Mouse (Mus musculus) A20 (cell line): ENCODE measurements at regions not wholly inside any gene's neighbourhood (a gene's known extent, or its start where the extent isn't known, plus 50 kb on each side); places are given as distances from the start of the nearest gene placed in this dataset.

ENCODE experiments used
- DNase-seq: peaks from one replicate; pipeline ENCODE4 v3.0.0-alpha.2; 2011; ENCODE audit warnings: low read depth, low spot score

DNA sequence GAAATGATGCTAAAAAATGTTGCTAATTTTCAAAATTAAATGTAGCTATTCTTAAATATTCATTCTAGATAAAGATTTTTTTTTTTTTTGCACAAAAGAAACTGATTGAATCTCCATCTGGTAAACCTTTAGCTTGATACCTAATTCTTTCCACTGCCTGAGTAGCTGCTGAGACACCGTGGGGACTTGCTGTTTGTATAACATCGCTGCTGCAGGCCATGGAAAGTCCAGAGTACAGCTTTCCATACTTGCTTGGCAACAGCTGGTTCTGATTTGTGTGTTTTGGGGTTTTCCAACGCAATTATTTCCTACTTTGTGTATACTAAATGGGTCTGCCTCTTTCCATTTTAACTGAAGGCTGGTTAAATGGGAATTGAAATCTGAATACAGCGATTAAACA is 689.7 kb downstream of the Hdgfl1 start:
- no peak for DNase-seq

DNA sequence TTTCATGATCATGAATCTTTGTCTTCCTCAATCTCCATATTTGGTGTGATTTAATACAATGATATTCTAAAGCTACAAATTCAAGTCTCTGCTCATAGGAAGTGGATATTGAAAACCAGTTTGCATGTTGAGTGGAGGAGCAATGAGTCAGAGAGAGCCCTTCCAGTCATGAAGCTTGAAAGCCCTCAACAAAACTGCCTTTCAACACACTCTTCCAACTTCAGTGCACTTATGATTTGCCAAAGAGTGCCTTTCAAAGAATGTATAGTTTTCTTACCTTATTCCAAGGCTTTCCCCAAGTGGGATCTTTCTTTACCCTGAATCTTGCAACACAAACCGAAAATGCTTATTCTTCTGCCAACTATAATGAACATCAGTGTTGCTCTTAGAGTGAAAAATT is 690.6 kb downstream of the Hdgfl1 start:
- DNase-seq, result no peak

DNA sequence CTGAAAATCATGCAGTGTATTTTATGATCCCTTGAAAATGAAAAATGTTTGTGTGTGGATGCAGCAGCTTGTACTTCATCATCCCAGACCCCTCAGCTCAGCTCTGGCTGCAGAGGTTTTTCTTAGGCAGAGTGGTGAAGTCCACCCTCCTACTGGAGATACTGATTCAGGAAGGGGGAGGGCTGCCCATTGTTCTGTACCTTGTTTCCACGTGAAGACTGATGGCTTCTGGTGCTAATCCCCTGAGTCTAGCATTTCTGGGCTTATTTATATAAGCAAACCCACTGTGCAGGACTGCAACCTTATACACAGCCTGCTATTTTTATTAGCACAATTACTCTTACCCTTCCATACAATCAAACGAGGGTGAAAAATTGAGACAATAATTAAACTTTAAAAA is 708.6 kb downstream of the Hdgfl1 start:
- no peak for DNase-seq

DNA sequence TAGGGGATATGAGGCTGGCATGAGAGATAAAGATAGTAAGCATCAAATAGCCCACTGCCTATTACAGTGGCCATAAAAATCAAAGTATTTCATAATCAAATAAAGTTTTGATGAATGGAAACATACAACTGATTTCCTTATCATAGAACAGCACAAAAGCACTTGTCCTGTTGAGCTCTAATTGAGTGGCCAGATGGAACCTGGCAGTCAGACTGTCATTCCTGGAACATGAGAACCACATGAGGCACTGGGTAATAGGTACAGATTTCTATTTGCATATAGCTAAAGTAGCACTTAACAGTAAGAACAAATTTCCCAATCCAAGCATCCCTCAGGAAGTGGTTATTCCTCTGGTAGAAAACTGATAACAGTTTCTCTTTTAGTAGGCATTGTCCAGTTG is 732.3 kb downstream of the Hdgfl1 start:
- no peak for DNase-seq

DNA sequence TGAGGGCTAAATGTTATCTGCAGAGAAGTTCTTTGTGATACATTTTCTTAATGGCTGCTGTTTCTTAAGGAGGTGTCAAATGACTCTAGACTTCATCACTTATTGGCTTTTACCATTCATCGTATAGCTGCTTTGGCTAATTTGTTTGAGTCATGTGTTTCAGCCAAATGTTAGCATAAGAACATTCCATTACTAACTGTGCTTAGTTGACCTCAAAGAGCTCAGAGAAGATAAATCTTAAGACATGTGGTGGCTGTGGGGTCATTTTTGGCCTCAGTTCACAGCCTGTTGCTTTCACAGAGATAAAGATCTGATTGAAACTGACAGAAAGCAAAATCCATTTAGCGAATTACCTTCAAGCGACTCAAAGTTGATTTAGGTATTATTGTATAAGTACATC is 743.6 kb downstream of the Hdgfl1 start:
- no peak for DNase-seq

DNA sequence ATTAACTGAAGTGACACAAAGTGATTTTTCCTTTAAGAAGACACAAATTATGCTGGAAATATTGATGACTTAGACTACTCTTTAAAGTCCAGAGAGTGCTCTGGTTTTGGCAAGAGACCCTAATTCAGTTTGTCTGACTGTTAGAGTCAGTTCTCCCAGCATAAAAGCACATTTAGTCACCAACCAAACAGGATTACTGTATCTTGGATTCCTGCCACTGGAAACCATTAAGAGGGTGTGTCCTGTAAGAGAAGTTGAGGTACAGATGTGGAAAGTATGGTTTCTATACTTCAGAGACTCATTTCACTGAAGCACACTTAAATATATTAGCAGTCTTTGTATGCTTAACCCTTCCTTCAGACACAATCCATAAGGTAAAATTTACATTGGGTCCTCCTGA is 745.3 kb downstream of the Hdgfl1 start:
- DNase-seq, result no peak

DNA sequence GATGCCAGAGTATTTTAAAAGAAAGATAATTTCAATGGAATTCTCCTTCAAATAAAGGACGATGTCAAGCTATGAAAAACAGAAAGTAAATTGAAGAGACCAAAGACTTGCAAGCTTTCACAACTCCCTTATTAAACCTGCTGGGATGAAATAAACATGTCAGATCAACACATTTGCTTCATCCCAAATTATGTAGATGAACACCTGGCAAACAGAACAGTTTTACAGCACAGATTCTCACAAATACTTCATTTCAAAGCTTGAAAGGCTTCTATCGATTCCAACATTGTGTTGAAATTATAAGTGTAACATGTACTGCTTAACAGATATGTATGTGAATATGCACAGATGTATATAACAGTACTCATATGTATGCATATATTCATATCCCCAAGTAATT is 749.5 kb downstream of the Hdgfl1 start:
- DNase-seq, result no peak

DNA sequence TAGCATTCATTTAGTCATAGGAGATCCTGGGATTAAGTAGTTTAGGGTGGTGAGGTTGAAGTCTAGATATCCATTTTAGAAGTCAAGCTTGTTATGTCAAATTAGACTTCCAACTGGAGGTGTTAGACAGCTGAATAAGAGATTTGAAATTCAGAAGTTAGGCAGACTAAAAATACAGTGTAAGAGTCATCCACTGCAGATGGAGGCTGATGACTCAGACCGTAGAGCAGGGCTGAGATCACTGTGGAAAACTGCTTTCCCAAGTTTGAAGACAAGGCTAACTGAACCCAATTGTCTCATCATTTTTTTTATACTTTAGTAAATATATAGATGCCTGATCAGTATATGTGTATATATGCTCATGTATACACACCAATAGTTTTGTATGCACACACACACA is 738.8 kb upstream of the Nrsn1 start:
- DNase-seq, result no peak

DNA sequence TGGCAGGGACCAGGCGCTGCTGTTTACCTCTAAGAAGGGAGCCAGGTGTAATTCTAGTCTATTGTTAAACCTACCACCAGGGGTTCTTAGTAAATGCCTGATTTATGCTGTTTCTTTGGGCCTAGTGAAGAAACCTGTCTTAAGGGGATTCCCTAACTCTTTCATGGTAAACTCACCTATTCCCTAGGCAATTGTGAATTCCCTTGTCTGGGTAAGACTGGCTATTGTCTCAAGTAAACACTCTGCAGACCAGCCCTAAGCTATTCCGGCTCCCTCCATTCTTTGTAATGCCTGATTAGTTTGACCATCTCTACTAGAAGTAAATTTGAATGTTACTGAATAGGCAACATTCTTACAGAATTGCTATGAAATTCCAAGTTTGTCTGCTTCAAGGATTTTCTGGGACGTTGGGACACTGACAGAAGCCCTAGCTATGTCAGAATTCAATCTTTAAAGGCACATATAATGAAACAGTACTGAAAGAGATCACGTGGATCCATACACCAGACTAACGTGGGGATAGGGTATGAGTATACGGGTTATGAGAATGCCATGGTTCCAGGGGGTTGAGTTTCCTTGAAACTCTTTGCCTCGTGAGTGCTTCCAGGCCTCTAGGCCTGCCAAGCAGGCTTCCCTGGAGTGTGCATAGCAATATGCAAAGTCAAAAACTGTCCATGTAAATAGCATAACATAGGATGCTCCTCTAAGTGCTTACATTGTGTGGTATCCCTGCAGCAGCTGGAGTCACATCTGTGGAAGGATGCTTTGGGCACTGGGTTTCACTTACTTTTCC is 734.7 kb upstream of the Nrsn1 start:
- DNase-seq, result no peak

DNA sequence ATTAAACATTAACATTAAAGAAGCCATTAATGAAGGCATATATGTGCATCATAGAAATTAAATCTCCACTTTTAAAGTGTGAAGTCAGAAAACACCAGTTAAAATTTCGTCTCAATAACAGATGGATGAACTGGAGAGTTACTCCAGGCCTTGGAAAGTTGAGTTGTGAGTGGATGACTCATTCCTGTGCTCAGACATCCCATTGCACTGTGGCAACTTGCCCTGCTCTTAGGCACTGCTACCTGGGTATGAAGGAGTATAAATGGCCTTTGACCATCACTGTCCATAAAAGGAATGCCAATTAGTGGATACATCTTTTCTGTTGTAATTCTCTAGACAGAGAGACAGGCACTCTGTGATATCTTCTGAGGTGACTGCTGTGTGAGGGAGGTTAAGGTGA is 723.2 kb upstream of the Nrsn1 start:
- no peak for DNase-seq

DNA sequence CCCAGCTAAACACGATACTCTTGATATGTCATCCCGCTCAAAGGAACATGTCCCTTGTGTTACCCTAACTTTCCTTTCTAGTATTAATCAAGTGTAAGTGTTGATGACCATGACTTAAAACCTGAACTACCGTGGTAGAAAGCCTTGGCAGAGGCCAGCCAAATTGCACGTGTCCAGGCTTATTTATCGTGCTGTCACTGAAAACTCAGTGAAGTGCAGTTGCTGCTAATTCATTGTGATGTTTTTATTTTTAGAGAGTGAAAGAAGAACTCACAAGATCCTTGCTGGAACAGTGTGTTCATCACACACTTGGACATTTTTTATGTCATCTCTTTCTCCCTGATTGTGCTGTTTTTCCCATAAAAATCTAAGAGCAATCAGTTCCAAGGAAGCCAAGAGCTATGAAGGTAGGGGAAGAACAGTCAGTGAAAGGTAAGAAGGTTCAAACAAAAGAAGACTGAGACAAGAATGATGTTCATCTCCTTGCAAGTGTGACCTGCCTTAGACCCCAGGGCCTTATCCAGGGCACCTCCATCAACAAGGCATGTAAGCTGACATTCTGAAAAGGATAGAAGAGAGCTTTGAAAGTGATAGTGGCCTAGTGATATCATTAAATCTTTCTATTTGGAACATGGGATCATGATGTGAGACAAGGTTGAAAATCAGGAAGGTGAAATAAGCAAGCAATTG is 718.9 kb upstream of the Nrsn1 start:
- no peak for DNase-seq

DNA sequence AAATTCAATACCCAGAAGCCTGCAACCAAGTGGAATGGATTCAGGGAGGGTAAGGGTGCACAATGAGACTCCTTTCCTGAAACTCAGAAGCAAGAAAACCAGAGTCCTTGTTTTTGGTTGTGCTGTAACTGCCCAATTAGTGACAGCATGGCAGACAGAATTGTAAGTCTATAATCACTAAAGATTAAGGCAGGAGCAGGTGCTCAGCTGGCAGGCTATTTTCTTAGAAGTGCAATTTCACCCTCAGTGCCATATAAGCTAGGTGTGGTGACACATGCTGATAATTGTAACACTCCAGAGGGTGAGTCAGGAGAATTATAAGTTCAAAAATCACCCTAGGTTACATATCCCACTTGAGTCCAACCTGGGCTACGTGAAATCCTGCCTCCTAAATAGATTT is 714.2 kb upstream of the Nrsn1 start:
- DNase-seq, result no peak

DNA sequence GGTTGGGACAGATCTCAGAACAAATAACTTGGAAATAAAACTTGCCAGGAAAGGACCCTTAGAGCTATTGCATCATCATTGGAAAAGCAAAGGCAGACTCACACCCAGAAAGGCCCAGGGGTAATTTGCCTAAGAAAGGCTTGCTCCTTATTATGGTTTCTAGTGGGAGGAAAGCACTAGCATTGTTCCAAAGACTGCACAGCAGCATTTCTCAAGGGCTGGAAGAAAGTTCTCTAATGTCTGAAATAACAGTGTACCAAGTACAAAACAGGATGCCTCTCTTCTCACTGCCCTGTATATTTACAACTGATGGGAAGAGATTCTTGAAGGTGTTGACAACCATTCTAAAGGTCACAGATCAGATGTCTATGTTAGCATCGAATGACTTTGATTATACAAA is 713.4 kb upstream of the Nrsn1 start:
- DNase-seq, result no peak

DNA sequence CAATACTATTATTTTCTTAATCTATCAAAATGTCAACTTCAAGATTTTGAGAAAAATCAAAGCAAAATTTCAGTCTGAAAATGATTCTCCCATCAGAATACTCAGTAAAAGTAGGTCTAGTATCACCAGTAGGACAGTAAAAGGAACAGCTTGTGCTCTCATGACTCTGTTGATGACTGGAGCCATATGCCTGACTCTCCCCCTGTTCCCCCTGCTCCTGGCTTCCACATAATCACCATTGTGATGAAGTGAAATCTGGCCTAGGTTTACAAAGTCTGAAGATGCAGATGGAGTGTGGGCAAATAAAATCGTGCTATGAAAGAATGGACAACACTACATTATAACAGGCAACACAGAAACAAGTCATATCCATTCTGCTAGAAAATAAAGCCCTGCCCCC is 708.3 kb upstream of the Nrsn1 start:
- DNase-seq, result no peak

DNA sequence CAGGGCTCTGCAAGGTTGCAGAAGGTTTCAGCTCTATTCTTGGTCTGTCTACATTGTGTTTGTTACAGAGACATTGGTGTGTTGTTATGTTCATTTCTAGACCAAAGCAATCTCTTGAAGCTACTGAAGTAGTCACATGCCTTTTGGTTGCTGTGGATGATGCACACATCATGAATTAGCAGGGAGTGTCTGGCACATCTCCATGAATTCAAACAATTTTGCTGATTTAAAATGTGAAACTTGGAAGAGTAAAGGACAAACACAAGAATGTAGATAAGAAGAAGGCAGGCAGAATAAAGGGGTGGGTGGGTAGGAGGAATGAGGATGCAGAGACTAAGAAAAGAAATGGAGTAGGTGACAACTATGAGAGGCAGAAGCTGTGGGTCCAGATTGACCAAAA is 688.3 kb upstream of the Nrsn1 start:
- no peak for DNase-seq

DNA sequence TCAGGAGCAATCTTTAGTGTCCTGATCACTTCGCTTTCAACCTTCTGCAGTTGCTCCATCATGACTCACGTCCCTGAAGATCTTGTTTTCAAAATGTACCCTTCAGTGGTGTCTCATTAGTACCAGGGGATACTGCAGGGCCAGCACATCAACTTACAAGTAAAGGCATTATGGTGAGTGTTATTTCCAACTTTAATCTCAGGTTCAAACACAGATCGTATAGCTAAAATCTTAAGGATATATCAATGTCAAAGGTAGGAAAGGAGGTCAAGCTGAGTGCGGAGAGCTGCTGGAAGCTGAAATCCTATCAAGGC is 687.8 kb upstream of the Nrsn1 start:
- no peak for DNase-seq

DNA sequence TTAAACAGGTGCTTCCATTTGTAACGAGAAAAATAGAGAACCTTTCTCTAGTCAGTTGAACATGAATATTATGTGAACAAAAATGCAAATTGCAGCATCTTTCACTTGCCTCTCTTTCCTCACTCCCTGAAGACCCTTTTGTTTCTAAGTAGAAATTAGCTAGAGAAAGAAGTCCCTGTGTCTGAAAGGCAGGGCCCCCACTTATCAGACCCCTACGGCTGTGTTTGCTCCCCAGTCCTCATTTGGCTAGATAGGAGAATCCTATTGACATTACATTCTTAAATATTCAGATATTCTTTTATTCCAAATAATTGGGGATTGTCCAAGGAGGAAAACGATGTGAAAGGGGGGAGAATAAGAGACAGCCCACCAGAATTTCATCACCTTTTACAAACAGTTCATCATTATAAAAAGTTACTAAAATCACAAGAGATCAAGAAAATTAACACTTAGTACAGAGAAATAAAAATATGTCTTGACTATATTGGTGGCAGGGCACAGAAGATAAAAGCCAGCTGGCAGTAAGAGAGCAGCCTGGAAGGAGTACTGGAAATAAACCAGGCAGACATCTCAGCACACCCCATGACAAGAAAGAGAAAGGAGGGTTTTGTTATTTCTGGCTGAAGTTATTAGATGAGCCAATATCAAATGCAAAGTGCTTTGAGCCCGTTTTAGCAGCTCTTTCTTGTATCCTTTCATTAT is 687.3 kb upstream of the Nrsn1 start:
- DNase-seq, result no peak

DNA sequence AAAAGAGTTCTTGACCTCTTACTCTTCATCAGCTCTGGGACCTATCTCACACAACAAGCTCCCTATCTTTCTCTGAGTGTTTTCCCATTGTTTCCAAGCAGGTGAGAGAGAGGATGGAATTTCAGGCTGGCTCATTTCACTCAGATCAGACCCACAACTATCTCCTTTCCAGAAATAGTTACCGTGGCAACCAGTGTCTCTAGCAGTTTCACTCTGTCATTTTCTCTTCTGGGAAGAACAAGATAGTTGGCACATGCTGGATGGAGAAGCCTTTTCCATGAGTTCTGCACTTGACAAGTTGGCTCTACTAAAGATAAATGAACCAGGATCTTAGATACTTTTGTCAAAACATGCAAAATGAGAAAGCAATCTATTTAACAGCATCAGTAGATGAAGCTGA is 667.3 kb upstream of the Nrsn1 start:
- DNase-seq, result no peak

DNA sequence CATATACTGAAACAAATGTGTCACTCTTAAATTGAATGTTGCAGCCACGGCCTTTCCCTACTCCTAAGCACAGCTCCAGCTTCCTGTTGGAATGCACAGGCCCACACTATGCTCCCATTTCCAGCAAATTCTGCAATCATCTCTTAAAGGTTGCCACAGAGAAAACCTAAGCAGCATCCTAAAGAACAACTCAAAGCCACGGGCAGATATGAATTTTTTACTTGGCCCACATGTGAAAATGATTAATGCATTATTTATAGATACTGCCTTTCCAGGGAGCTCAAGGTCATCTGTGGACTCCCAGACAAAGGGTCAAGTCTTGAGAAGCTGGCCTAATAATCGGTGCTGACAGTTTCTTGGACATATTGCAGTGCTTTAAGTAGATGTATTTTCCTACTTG is 663.5 kb upstream of the Nrsn1 start:
- no peak for DNase-seq

DNA sequence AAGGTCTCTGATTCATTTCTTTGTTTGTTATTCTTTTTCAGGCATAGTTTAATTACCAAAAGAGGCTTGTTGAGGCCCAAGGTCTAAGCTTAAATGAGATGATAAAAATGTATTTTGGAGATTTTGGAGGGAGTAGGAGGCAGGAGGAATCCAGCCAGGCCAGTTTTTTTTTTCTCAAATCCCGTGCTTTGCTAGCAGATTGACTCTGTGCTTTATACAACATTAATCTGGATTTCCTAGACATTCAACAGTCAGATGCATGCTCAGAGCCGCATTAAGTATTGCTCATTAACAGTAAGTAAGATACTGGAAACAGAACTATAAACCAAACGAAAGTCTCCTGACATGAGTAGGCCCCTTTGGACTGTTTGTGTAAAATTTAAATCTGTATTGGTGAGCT is 662.9 kb upstream of the Nrsn1 start:
- DNase-seq, result no peak

DNA sequence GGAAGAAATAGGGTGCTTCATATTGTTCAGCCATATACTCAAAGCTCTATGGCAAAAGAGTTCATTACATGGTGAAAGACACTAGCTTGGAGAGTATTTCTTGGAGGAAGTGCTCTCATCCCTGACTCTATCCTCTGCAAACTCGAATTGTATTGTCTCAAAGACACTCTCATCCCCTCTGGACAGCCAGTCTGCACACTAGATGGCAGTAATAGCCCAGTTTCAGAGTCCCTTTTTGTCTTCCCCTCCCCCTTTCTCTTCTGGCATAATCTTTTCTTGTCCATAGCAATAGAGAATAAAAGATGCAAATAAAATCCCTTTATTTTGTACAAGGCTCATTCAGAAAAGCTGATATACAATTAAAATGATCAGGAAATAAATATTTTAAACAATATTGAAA is 662.5 kb upstream of the Nrsn1 start:
- DNase-seq, result peak; percentile 5

DNA sequence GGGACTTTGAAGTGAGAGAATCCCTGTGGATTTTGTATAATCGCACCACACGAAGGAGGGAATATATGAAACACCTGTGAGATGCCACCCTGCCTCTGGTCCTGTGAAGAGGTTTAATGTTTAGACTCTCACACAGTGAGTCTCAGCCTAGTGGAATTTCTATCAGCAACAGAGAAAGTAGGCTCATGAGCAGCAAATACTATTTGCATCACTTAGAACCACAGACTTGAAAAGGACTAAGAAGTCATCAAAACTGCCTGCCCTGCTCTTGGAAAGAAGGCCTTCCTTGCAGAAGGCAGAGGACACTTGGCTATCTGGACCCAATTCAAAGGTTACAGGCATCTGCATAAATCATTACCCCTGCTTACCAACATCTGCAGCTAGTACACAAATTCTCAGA is 662.1 kb upstream of the Nrsn1 start:
- no peak for DNase-seq

DNA sequence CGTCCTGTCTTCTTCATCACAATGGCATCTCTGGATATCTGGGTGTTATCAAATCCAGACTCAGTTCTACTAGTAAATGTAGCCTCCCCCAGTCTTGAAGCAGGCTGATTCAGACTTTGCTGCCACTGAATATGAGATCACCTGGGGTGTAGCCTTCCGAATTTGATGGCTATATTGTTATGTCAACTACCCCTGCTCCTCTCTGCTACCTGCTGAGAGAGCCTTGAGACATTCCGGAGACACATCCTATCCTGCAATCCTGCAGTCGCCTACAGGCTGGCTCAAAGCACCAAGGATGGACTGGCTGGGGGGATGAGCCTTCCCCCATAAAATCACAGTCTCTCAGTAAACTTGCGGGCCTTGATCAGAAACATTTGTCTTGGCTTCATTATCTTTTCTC is 655.4 kb upstream of the Nrsn1 start:
- DNase-seq, result no peak
